In genomic region chr6:34475974-34476794, GRCm38 (mm10) we compare ENCODE assay signal across 8 mouse cellular contexts. TPM values are rescaled to one million over a fixed set of nuclear protein-coding genes. Genes with fewer than 3 reads are reported as not detected.
DNase-seq lines count a peak whose midpoint lies in the region; ATAC-seq and TF ChIP-seq lines count a peak whose summit lies in the region.

TSS of gene Bpgm (plus strand) at chr6:34476207.

- H3K36me3 ChIP-seq in ES-Bruce4 (ENCODE audit: control insufficient read depth, insufficient read depth, low read length, poor library complexity, severe bottlenecking): no peaks in the 10 kb centered on the region
- no peaks in the 10 kb centered on the region for H3K36me3 ChIP-seq in forebrain, embryonic 13.5 days (ENCODE audit: poor library complexity, severe bottlenecking)
- no peaks in the 10 kb centered on the region for H3K36me3 ChIP-seq in liver, postnatal 0 days (replicated peaks; ENCODE audit: insufficient read depth, low read length)
- no peaks in the 10 kb centered on the region for H3K36me3 ChIP-seq in neural tube, embryonic 14.5 days (ENCODE audit: control insufficient read depth, insufficient read depth, low read length)

- TF ChIP-seq EP300 in ES-Bruce4 (IDR thresholded peaks at IDR 0.05; ENCODE audit: insufficient read depth, low read depth, low read length): no peak
- TF ChIP-seq EP300 in liver, postnatal 0 days (IDR thresholded peaks at IDR 0.05; ENCODE audit: low read depth): peak; percentile 6; the same call in 1 of the 2 replicates

- H3K27me3 ChIP-seq in ES-Bruce4 (ENCODE audit: control insufficient read depth, insufficient read depth, low read length, poor library complexity, severe bottlenecking): no peaks in the 10 kb centered on the region
- no peaks in the 10 kb centered on the region for H3K27me3 ChIP-seq in forebrain, embryonic 13.5 days
- no peaks in the 10 kb centered on the region for H3K27me3 ChIP-seq in liver, postnatal 0 days (ENCODE audit: insufficient read depth, low read length)
- H3K27me3 ChIP-seq in neural tube, embryonic 14.5 days (ENCODE audit: control insufficient read depth, insufficient read depth, low read length): no peaks in the 10 kb centered on the region

- H3K9me3 ChIP-seq in ES-Bruce4 (replicated peaks; ENCODE audit: control insufficient read depth, insufficient read depth, low read length, poor library complexity, severe bottlenecking): no peaks in the 10 kb centered on the region
- no peaks in the 10 kb centered on the region for H3K9me3 ChIP-seq in forebrain, embryonic 13.5 days (replicated peaks)
- no peaks in the 10 kb centered on the region for H3K9me3 ChIP-seq in liver, postnatal 0 days (ENCODE audit: low read length)
- H3K9me3 ChIP-seq in neural tube, embryonic 14.5 days (ENCODE audit: control insufficient read depth, low read length): no peaks in the 10 kb centered on the region

- DNase-seq in heart, postnatal 10 days: peak; percentile 100
- DNase-seq in large intestine, adult 2 months (ENCODE audit: low read depth, low spot score): peak; percentile 99
- DNase-seq in liver, postnatal 0 days: peak; percentile 98
- DNase-seq in testis, postnatal 10 days (ENCODE audit: low spot score): peak; percentile 99

- no peak within 1 kb of the TSS for H3K27ac ChIP-seq in ES-Bruce4 (ENCODE audit: insufficient read depth, low read length)
- peak within 1 kb of the TSS; percentile 62 for H3K27ac ChIP-seq in forebrain, embryonic 13.5 days
- H3K27ac ChIP-seq in liver, postnatal 0 days (ENCODE audit: low read depth): peak within 1 kb of the TSS; percentile 92
- peak within 1 kb of the TSS; percentile 79 for H3K27ac ChIP-seq in neural tube, embryonic 14.5 days (ENCODE audit: low read depth, low read length)

- no peak for TF ChIP-seq CTCF in ES-Bruce4 (IDR thresholded peaks at IDR 0.05; ENCODE audit: low read depth, low read length)
- TF ChIP-seq CTCF in liver, postnatal 0 days (IDR thresholded peaks at IDR 0.05; ENCODE audit: low read depth): no peak

- H3K4me2 ChIP-seq in forebrain, embryonic 13.5 days: peak within 1 kb of the TSS; percentile 74
- peak within 1 kb of the TSS; percentile 85 for H3K4me2 ChIP-seq in liver, postnatal 0 days (ENCODE audit: low read depth, low read length)
- H3K4me2 ChIP-seq in neural tube, embryonic 14.5 days (ENCODE audit: low read depth, low read length): peak within 1 kb of the TSS; percentile 75

- H3K4me3 ChIP-seq in ES-Bruce4 (ENCODE audit: low read depth, low read length): peak within 1 kb of the TSS; percentile 96
- peak within 1 kb of the TSS; percentile 61 for H3K4me3 ChIP-seq in forebrain, embryonic 13.5 days
- peak within 1 kb of the TSS; percentile 76 for H3K4me3 ChIP-seq in liver, postnatal 0 days (ENCODE audit: low read depth, low read length)
- H3K4me3 ChIP-seq in neural tube, embryonic 14.5 days (ENCODE audit: low read depth, low read length): peak within 1 kb of the TSS; percentile 61

- WGBS in forebrain, embryonic 13.5 days: 2% methylated on average over 35 of the region's 35 CpGs
- under 1% methylated on average over 35 of the region's 35 CpGs for WGBS in large intestine, adult 2 months
- WGBS in liver, postnatal 0 days (ENCODE audit: insufficient replicate concordance): under 1% methylated on average over 35 of the region's 35 CpGs
- WGBS in neural tube, embryonic 14.5 days: 1% methylated on average over 35 of the region's 35 CpGs

- intact Hi-C loops in heart, postnatal 10 days (cut with DNase I): no loop called here

- no peaks in the 10 kb centered on the region for H3K4me1 ChIP-seq in ES-Bruce4 (ENCODE audit: control insufficient read depth, insufficient read depth, low read length)
- H3K4me1 ChIP-seq in forebrain, embryonic 13.5 days: peaks cover 50% of the 10 kb centered on the region
- peaks cover 49% of the 10 kb centered on the region for H3K4me1 ChIP-seq in liver, postnatal 0 days (ENCODE audit: insufficient read depth)
- peaks cover 27% of the 10 kb centered on the region for H3K4me1 ChIP-seq in neural tube, embryonic 14.5 days (ENCODE audit: control insufficient read depth, insufficient read depth, low read length)

- TF ChIP-seq POLR2A in ES-Bruce4 (IDR thresholded peaks at IDR 0.05; ENCODE audit: insufficient read depth, low read length): no peak

- ATAC-seq in cerebellum, adult (ENCODE audit: insufficient number of reproducible peaks, low FRiP score, low TSS enrichment): peak; percentile 99
- ATAC-seq in forebrain, embryonic 13.5 days: peak; percentile 99
- ATAC-seq in liver, postnatal 0 days: peak; percentile 96
- ATAC-seq in neural tube, embryonic 14.5 days (ENCODE audit: low read depth): peak; percentile 99

- peak within 1 kb of the TSS; percentile 70 for H3K9ac ChIP-seq in ES-Bruce4 (ENCODE audit: low read depth, poor library complexity, severe bottlenecking)
- peak within 1 kb of the TSS; percentile 79 for H3K9ac ChIP-seq in forebrain, embryonic 13.5 days
- H3K9ac ChIP-seq in liver, postnatal 0 days (replicated peaks): peak within 1 kb of the TSS; percentile 87
- H3K9ac ChIP-seq in neural tube, embryonic 14.5 days (replicated peaks; ENCODE audit: low read depth, low read length): peak within 1 kb of the TSS; percentile 78

RNA-seq across cellular contexts. Expression of gene Bpgm, which starts in this region (rescaled TPM):
- 24.0 and 26.3 TPM in 2 replicates for polyA plus RNA-seq in ES-Bruce4 (2011; ENCODE audit: insufficient read depth, insufficient read length, low read depth, missing spikeins)
- polyA plus RNA-seq in forebrain, embryonic 13.5 days (2015; fragmentation: Nextera tagmentation; extraction: Ambion mirVana): 57.8 and 72.7 TPM in 2 replicates
- 10 to 100 TPM; 49.0 to 74.4 TPM for total RNA-seq in heart, postnatal 10 days (2021)
- 44.0 and 50.0 TPM in 2 replicates for polyA plus RNA-seq in large intestine, adult 2 months (2012; rRNA removed)
- polyA plus RNA-seq in liver, postnatal 0 days (2015; fragmentation: Nextera tagmentation; extraction: Ambion mirVana): 85.5 and 88.8 TPM in 2 replicates
- 77.3 and 78.1 TPM in 2 replicates for polyA plus RNA-seq in neural tube, embryonic 14.5 days (2014; fragmentation: Nextera tagmentation; extraction: Ambion mirVana)
